Mouse (Mus musculus): ENCODE measurements at regions not wholly inside any gene's neighbourhood (a gene's known extent, or its start where the extent isn't known, plus 50 kb on each side); places are given as distances from the start of the nearest gene placed in this dataset.

GRCm38 (mm10) chr13:57291737-57292490 lies 396.1 kb upstream of the Trpc7 start:
- TF ChIP-seq CTCF (IDR thresholded peaks at IDR 0.05; ENCODE audit: control insufficient read depth, insufficient read depth, insufficient read length) (no peak), MAX (IDR thresholded peaks at IDR 0.05) (no peak), CEBPB (IDR thresholded peaks at IDR 0.05; ENCODE audit: low read depth) (no peak), MYOG (IDR thresholded peaks at IDR 0.05; ENCODE audit: control insufficient read depth, extremely low read depth, insufficient read length) (no peak), MYOD1 (IDR thresholded peaks at IDR 0.05; ENCODE audit: control insufficient read depth, insufficient read length, low read depth) (no peak), USF1 (IDR thresholded peaks at IDR 0.05; ENCODE audit: low read depth) (no peak), FOSL1 (IDR thresholded peaks at IDR 0.05; ENCODE audit: insufficient read depth, low read length, poor library complexity, severe bottlenecking) (no peak)
